Mouse (Mus musculus) neural tube, embryonic 13.5 days (tissue): Measurements from ENCODE around the gene Kbtbd3. TPM values are rescaled to one million over a fixed set of nuclear protein-coding genes. Genes with fewer than 3 reads are reported as not detected.

ENCODE experiments used
- ATAC-seq: fragments of 200-750 bp; cut with Nextera tagmentation; 2 replicates; pipeline ENCODE4 v1.8.0; 2017; ENCODE audit warnings: low read depth, mild to moderate bottlenecking, moderate TSS enrichment, moderate library complexity
- H3K27ac ChIP-seq: fragments of 300-500 bp; sonication (generic); replicated peaks from 2 replicates; pipeline ENCODE4 v1.5.1; 2015; ENCODE audit warnings: moderate library complexity, mild to moderate bottlenecking, inconsistent platforms
- H3K27me3 ChIP-seq: fragments of 300-500 bp; sonication (generic); 2 replicates; pipeline ENCODE4 v1.6.1; 2015; ENCODE audit warnings: mild to moderate bottlenecking, inconsistent platforms
- H3K36me3 ChIP-seq: fragments of 300-500 bp; sonication (generic); 2 replicates; pipeline ENCODE4 v1.6.1; 2015; ENCODE audit warnings: mild to moderate bottlenecking, inconsistent platforms
- H3K4me1 ChIP-seq: fragments of 300-500 bp; sonication (generic); replicated peaks from 2 replicates; pipeline ENCODE4 v1.6.1; 2015; ENCODE audit warnings: inconsistent platforms
- H3K4me2 ChIP-seq: fragments of 300-500 bp; sonication (generic); 2 replicates; pipeline ENCODE4 v1.6.1; 2015; ENCODE audit warnings: inconsistent platforms, mild to moderate bottlenecking, moderate library complexity
- H3K4me3 ChIP-seq: fragments of 300-500 bp; sonication (generic); 2 replicates; pipeline ENCODE4 v1.5.1; 2015; ENCODE audit warnings: mild to moderate bottlenecking, inconsistent platforms
- H3K9ac ChIP-seq: fragments of 300-500 bp; sonication (generic); 2 replicates; pipeline ENCODE4 v1.6.1; 2015; ENCODE audit warnings: moderate library complexity, mild to moderate bottlenecking, inconsistent platforms
- H3K9me3 ChIP-seq: fragments of 300-500 bp; sonication (generic); 2 replicates; pipeline ENCODE4 v1.6.1; 2016; ENCODE audit warnings: inconsistent platforms
- WGBS: fragments of 180-500 bp; shearing (Covaris S2); methylation state at CpG from one replicate; pipeline ENCODE4 v1.1.7; 2015; 5-methylcytosine and 5-hydroxymethylcytosine counted together
- microRNA-seq: library from miRNA; unstranded; fragments of <30 nt; microRNA quantifications from one replicate; pipeline ENCODE4, GENCODE M21; 2016
- polyA plus RNA-seq: library from polyadenylated mRNA; unstranded; fragments of >200 nt; fragmentation: Nextera tagmentation; extraction: Ambion mirVana; gene quantifications from 2 replicates; pipeline ENCODE4 v1.2.1, GENCODE M21; 2015

Kbtbd3 gene
- polyA plus RNA-seq, 1 experiment from 2014 or later = 13.6 TPM

DNA sequence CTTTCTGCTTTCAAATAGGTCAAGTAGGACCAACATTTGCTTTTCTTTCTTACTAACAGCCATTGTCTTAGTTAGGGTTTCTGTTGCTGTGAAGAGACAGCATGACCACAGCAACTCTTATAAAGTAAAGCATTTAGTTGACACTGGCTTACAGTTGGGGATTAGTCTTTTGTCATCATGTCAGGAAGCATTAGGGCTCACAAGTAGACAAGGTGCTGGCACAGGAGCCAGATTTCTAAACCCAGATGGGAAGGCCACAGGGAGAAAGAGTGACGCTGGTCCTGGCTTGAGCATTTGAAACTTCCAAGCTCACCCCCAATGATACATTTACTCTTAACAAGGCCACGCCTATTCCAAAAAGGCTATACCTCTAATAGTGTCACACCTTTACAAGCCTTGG, 6.1 kb downstream of the Kbtbd3 start:
- H3K4me1 ChIP-seq = peaks cover 4% of the 10 kb centered on the region
- no peak overlapping the region for H3K27ac ChIP-seq
- no peak overlapping the region for H3K4me2 ChIP-seq
- H3K27me3 ChIP-seq = no peaks in the 10 kb centered on the region
- H3K36me3 ChIP-seq = no peaks in the 10 kb centered on the region
- no peak overlapping the region for H3K4me3 ChIP-seq
- ATAC-seq = no peak
- H3K9ac ChIP-seq = no peak overlapping the region
- 95% methylated on average over 2 of the region's 2 CpGs for WGBS
- H3K9me3 ChIP-seq = no peaks in the 10 kb centered on the region

DNA sequence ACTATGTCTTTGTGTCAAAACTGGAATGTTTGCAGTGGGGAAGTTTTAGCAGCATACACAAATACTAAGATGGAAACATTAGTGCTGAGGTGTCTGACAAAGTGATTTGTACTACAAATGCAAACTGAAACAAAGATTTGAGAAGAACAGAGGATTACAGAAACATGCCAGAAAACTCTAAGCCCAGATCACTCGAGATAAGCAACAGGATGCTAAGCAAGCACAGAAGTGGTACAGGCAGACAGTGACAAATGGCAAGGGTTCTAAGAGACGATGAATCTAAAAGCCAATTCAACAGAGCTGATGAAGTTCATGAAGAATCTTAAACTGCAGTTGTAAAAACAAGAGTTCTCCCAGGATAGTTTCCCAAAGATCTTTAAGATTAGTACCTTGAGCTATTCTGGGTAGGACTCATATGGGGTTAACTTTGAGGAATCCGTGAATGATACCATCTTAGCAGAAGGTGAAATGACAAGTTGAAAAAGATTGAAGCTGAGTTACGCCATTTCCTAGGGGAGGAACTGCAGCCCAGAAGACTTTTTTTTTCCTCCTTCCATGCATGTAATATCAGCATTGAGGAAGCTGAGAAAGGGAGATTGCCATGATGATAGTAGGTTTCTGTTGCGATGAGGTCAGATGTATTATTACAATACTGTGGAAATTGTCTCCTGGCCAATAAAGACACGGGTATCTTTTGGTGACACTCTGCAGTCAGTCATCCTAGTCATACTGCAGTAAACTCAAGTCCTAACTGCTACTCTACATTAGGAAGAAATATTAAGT, 9.5 kb downstream of the Kbtbd3 start:
- no peak overlapping the region for H3K4me2 ChIP-seq
- H3K4me3 ChIP-seq = no peak overlapping the region
- no peak overlapping the region for H3K27ac ChIP-seq
- H3K27me3 ChIP-seq = no peaks in the 10 kb centered on the region
- no peaks in the 10 kb centered on the region; the same call in 1 of the 2 replicates for H3K9me3 ChIP-seq
- ATAC-seq = no peak
- 91% methylated on average over 6 of the region's 6 CpGs for WGBS
- no peaks in the 10 kb centered on the region for H3K4me1 ChIP-seq
- no peak overlapping the region for H3K9ac ChIP-seq
- peaks cover 5% of the 10 kb centered on the region for H3K36me3 ChIP-seq

DNA sequence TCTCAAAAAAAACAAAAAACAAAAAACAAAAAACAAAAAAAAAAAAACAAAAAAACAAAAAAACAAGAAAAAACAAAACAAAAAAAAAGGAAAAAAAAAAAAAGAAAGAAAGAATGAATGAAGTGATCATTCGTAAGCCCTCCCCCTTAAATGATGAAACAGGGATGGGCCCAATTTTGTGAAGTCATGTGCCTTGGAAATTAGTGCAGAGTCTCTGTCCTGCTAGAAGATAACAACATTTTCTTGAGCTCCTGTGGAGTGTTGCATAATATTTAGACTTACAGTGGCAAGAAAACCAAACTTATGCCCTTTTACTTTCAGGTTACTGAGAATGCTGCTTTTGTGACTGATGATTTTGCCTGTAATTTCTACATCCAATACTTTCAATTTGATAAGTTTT, 43.5 kb downstream of the Kbtbd3 start:
- no peaks in the 10 kb centered on the region for H3K9me3 ChIP-seq
- ATAC-seq = no peak
- 95% methylated on average over 1 of the region's 1 CpGs for WGBS

DNA sequence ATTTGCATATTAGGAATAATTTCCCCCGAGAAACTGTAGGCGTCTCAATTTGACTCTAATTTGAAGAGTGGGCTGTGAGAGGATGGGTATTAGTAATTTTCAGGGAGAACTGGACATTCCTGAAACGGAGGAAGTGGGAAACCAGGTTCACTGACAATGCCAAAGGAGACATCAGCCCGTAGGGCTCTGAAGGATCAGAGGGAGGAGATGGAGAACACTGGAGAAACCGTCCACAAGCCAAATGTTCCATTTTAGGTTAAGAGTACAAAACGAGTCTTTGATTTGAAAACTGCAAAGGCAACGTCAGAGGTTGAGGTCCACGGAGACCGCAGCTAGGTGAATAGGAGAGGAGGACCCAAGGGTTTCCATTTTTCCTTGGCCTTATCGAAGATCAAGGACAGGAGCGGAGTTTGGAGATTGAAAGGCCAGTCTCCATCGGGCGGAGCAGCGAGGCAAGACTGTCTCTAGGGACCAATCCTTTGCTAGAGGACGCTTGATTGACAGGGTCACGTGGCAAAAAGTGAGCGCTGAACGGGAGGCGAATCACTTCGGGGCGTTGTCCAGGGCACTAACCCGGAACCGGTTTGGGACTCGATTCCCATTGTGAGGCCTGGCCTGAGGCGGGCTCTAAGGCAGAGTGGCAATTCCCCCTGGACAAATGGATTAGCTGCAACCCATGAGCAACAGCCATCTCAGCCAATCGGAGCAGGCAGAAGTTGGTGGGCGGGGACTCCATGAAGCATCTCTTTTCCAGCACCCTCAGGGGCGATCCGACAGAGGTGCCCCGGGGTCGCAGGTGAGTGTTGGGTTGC, 66.4 kb downstream of the Kbtbd3 start, which contains the start of gene Msantd4:
Gene Msantd4 (plus strand): TSS at position 735 of the 812 bp plus-strand sequence.
- Histone ChIP-seq H3K27ac (peak within 1 kb of the TSS; percentile 86), H3K4me2 (peak within 1 kb of the TSS; percentile 63), H3K27me3 (no peaks in the 10 kb centered on the region), H3K4me3 (peak within 1 kb of the TSS; percentile 68), H3K36me3 (no peaks in the 10 kb centered on the region), H3K4me1 (peaks cover 33% of the 10 kb centered on the region), H3K9me3 (no peaks in the 10 kb centered on the region), H3K9ac (peak within 1 kb of the TSS; percentile 74)
- peak; percentile 100 for ATAC-seq
- 1% methylated on average over 31 of the region's 31 CpGs for WGBS

More for the DNA sequence above, 43.5 kb downstream of the Kbtbd3 start:
- Histone ChIP-seq H3K27me3 (no peaks in the 10 kb centered on the region), H3K4me1 (no peaks in the 10 kb centered on the region), H3K4me3 (no peak overlapping the region), H3K4me2 (no peak overlapping the region), H3K27ac (no peak overlapping the region), H3K36me3 (no peaks in the 10 kb centered on the region), H3K9ac (no peak overlapping the region)

DNA sequence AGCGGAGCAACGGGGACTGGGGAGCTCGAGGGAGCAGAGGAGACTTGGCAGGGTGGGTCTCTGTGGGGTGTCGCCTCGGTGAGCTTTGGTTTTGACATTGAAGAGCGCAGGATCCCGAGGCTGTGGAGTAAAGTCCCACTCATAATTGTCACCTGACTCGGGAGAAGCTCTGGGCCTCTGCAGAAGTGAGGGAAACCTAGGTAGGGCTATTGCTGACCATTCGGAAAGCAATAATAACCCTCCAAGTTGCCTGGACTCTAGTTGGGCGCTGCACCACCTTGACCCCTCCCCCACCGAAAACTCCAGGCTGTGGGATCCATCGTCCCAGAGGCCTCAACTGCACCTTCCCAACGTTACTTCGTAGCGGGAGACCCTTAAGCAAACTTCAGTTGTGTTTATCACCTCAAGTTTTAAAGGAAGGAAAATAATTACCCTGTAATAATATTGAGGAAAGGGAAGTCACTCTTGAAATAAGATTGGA, 67.0 kb downstream of the Kbtbd3 start:
- H3K27me3 ChIP-seq = no peaks in the 10 kb centered on the region
- peak overlapping the region; percentile 63 for H3K4me2 ChIP-seq
- peak overlapping the region; percentile 59; the same call in 1 of the 2 replicates for H3K27ac ChIP-seq
- H3K4me1 ChIP-seq = peaks cover 35% of the 10 kb centered on the region
- no peaks in the 10 kb centered on the region for H3K9me3 ChIP-seq
- H3K36me3 ChIP-seq = no peaks in the 10 kb centered on the region
- peak overlapping the region; percentile 68 for H3K4me3 ChIP-seq
- 0% methylated on average over 15 of the region's 15 CpGs for WGBS
- H3K9ac ChIP-seq = peak overlapping the region; percentile 74
- no peak; the same call in 1 of the 2 replicates for ATAC-seq

Small RNAs within 50 kb of the gene (microRNA-seq; reads per million reads assigned to microRNA genes)
- gene Gm22195 = not detected
- not detected for gene Gm23992

Other genes starting within 250 kb of the Kbtbd3 start
- gene Aasdhppt, start 362 bp upstream of the Kbtbd3 start, polyA plus RNA-seq = 32.4 and 33.7 TPM in 2 replicates
- gene Msantd4, start 66.7 kb downstream of the Kbtbd3 start, polyA plus RNA-seq = 48.0 and 51.4 TPM in 2 replicates